29 mouse cellular contexts compared by ENCODE assay signal in the genomic region with DNA sequence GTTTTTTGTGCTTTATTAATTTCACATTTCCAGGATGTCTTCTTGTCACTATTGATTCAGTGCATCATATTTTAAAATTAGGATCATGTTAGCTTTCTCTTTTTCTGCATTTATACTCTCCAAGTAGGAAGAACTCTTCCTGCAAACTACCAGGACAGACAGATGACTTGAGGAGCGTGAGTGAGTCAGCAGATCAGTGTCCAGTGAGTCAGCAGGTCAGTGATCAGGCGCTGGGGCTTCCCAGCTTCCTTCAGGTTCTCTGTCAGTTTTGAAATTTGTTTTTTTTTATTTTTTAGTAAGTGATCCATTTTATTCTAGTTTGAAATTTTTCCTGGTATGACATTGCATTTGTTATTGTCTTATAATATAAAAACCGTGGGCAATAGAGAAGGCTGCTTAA.
A peak's percentile ranks its signal among the peaks of the same experiment; 100 is the strongest.
DNase-seq lines count a peak whose midpoint lies in the region; ATAC-seq and TF ChIP-seq lines count a peak whose summit lies in the region.
"Had no signal": no experiment of that assay in that cellular context is flagged by ENCODE, and none has a peak within 500 bp of the region (broad histone marks: within the 10 kb centered on the region; RNA-seq: fewer than 3 reads in every experiment).

No protein-coding gene starts in this region.

- no peak for TF ChIP-seq POLR2A in myocyte (IDR thresholded peaks at IDR 0.05; ENCODE audit: insufficient read length, low read depth)

- TF ChIP-seq CTCF in G1E (IDR thresholded peaks at IDR 0.05; ENCODE audit: low read depth, low read length): no peak

- no peak overlapping the region for H3K4me3 ChIP-seq in liver, embryonic 13.5 days (replicated peaks)
- H3K4me3 ChIP-seq in liver, embryonic 12.5 days: no peak overlapping the region
- no peak overlapping the region for H3K4me3 ChIP-seq in G1E (ENCODE audit: low read depth, low read length)
- H3K4me3 ChIP-seq in myocyte: no peak overlapping the region
- no peak overlapping the region for H3K4me3 ChIP-seq in forebrain, embryonic 13.5 days
- H3K4me3 ChIP-seq: embryonic facial prominence, embryonic 12.5 days; erythroblast, embryonic 14.5 days; hindbrain, embryonic 15.5 days; limb, embryonic 12.5 days; lung, embryonic 15.5 days; midbrain, embryonic 15.5 days; neural tube, embryonic 13.5 days had no signal

- no peaks in the 10 kb centered on the region for H3K4me1 ChIP-seq in liver, embryonic 13.5 days (replicated peaks)
- H3K4me1 ChIP-seq in liver, embryonic 12.5 days: no peaks in the 10 kb centered on the region
- no peaks in the 10 kb centered on the region for H3K4me1 ChIP-seq in G1E (ENCODE audit: insufficient read depth, low read depth, low read length)
- H3K4me1 ChIP-seq in forebrain, embryonic 13.5 days: no peaks in the 10 kb centered on the region
- H3K4me1 ChIP-seq: embryonic facial prominence, embryonic 12.5 days; hindbrain, embryonic 15.5 days; limb, embryonic 12.5 days; lung, embryonic 15.5 days; midbrain, embryonic 15.5 days; neural tube, embryonic 13.5 days had no signal

- no peak overlapping the region for H3K27ac ChIP-seq in liver, embryonic 13.5 days
- H3K27ac ChIP-seq in liver, embryonic 12.5 days: no peak overlapping the region
- no peak overlapping the region for H3K27ac ChIP-seq in forebrain, embryonic 13.5 days
- H3K27ac ChIP-seq: embryonic facial prominence, embryonic 12.5 days; hindbrain, embryonic 15.5 days; limb, embryonic 12.5 days; liver, embryonic 14.5 days; lung, embryonic 15.5 days; macrophage; midbrain, embryonic 15.5 days; neural tube, embryonic 13.5 days had no signal

- H3K9me3 ChIP-seq in liver, embryonic 13.5 days (replicated peaks): no peaks in the 10 kb centered on the region
- no peaks in the 10 kb centered on the region for H3K9me3 ChIP-seq in liver, embryonic 12.5 days (replicated peaks)
- no peaks in the 10 kb centered on the region for H3K9me3 ChIP-seq in G1E (replicated peaks)
- H3K9me3 ChIP-seq in forebrain, embryonic 13.5 days (replicated peaks): no peaks in the 10 kb centered on the region
- H3K9me3 ChIP-seq: embryonic facial prominence, embryonic 12.5 days; hindbrain, embryonic 15.5 days; limb, embryonic 12.5 days; lung, embryonic 15.5 days; midbrain, embryonic 15.5 days; neural tube, embryonic 13.5 days had no signal

- no peak overlapping the region for H3K9ac ChIP-seq in liver, embryonic 13.5 days
- H3K9ac ChIP-seq in liver, embryonic 12.5 days: no peak overlapping the region
- H3K9ac ChIP-seq in forebrain, embryonic 13.5 days: no peak overlapping the region
- H3K9ac ChIP-seq: embryonic facial prominence, embryonic 12.5 days; hindbrain, embryonic 15.5 days; limb, embryonic 12.5 days; liver, embryonic 14.5 days; lung, embryonic 15.5 days; midbrain, embryonic 15.5 days; neural tube, embryonic 13.5 days had no signal

- WGBS in liver, embryonic 13.5 days (ENCODE audit: insufficient replicate concordance): 58% methylated on average over 3 of the region's 3 CpGs
- WGBS in liver, embryonic 12.5 days (ENCODE audit: insufficient replicate concordance): 55% methylated on average over 3 of the region's 3 CpGs
- 95% methylated on average over 3 of the region's 3 CpGs for WGBS in forebrain, embryonic 13.5 days

- no peak overlapping the region for H3ac ChIP-seq in myocyte (ENCODE audit: control insufficient read depth, insufficient read length)

- no peak for ATAC-seq in liver, embryonic 13.5 days (ENCODE audit: low read depth)
- no peak for ATAC-seq in liver, embryonic 12.5 days
- ATAC-seq in G1E (ENCODE audit: extremely low read depth, insufficient number of reproducible peaks, low FRiP score, poor library complexity, severe bottlenecking): peak; percentile 89
- ATAC-seq in erythroid progenitor cell, adult 5-6 weeks (replicated peaks; ENCODE audit: low FRiP score, poor library complexity, severe bottlenecking): no peak
- ATAC-seq in forebrain, embryonic 13.5 days: no peak
- ATAC-seq: forebrain, embryonic 16.5 days; midbrain, embryonic 15.5 days had no signal

- no peak overlapping the region for H3K4me2 ChIP-seq in liver, embryonic 13.5 days
- no peak overlapping the region for H3K4me2 ChIP-seq in liver, embryonic 12.5 days
- peak overlapping the region; percentile 62 for H3K4me2 ChIP-seq in myocyte (ENCODE audit: low read depth)
- H3K4me2 ChIP-seq in forebrain, embryonic 13.5 days: no peak overlapping the region
- H3K4me2 ChIP-seq: embryonic facial prominence, embryonic 12.5 days; hindbrain, embryonic 15.5 days; limb, embryonic 12.5 days; lung, embryonic 15.5 days; midbrain, embryonic 15.5 days; neural tube, embryonic 13.5 days had no signal

- H3K36me3 ChIP-seq in liver, embryonic 13.5 days: no peaks in the 10 kb centered on the region
- H3K36me3 ChIP-seq in liver, embryonic 12.5 days: no peaks in the 10 kb centered on the region
- no peaks in the 10 kb centered on the region for H3K36me3 ChIP-seq in G1E (replicated peaks)
- no peaks in the 10 kb centered on the region for H3K36me3 ChIP-seq in myocyte (ENCODE audit: control insufficient read depth, insufficient read depth)
- H3K36me3 ChIP-seq in forebrain, embryonic 13.5 days (ENCODE audit: poor library complexity, severe bottlenecking): no peaks in the 10 kb centered on the region
- H3K36me3 ChIP-seq: embryonic facial prominence, embryonic 12.5 days; hindbrain, embryonic 15.5 days; limb, embryonic 12.5 days; lung, embryonic 15.5 days; midbrain, embryonic 15.5 days; neural tube, embryonic 13.5 days had no signal

- no peaks in the 10 kb centered on the region for H3K27me3 ChIP-seq in liver, embryonic 13.5 days
- H3K27me3 ChIP-seq in liver, embryonic 12.5 days (replicated peaks): no peaks in the 10 kb centered on the region
- no peaks in the 10 kb centered on the region; the same call in 1 of the 2 replicates for H3K27me3 ChIP-seq in G1E (ENCODE audit: insufficient read depth, low read length)
- no peaks in the 10 kb centered on the region for H3K27me3 ChIP-seq in myocyte (ENCODE audit: control insufficient read depth, insufficient read depth, insufficient read length)
- no peaks in the 10 kb centered on the region for H3K27me3 ChIP-seq in forebrain, embryonic 13.5 days
- H3K27me3 ChIP-seq: embryonic facial prominence, embryonic 12.5 days; hindbrain, embryonic 15.5 days; limb, embryonic 12.5 days; lung, embryonic 15.5 days; midbrain, embryonic 15.5 days; neural tube, embryonic 13.5 days had no signal

- H3K79me2 ChIP-seq in myocyte (ENCODE audit: control insufficient read depth, insufficient read depth): no peaks in the 10 kb centered on the region

- DNase-seq in liver, embryonic 13.5 days: peak; percentile 27
- no peak for DNase-seq in G1E (ENCODE audit: low spot score)
- peak; percentile 10 for DNase-seq in adrenal gland, postnatal 10 days
- no peak for DNase-seq in c-Kit-positive CD71-positive TER-119-positive erythroid progenitor cells, embryonic 14.5 days (ENCODE audit: low spot score)
- DNase-seq: cerebellum, adult 2 months; cerebellum, postnatal 25 days; gastrocnemius, postnatal 14 days; heart, adult 18-20 months; heart, postnatal 4 days; kidney, adult 8-10 months; kidney, postnatal 10 days; retina, postnatal 1 day; right cerebral cortex, postnatal 25 days; spleen, adult 18-20 months; thymus, postnatal 14 days had no signal

TF ChIP-seq in myocyte, 11 proteins besides CTCF, POLR2A, EP300 and RAD21:
- TF ChIP-seq MYOD1 (IDR thresholded peaks at IDR 0.05; ENCODE audit: control insufficient read depth in 1 of 3, insufficient read length in 2 of 3, low read depth in 2 of 3): no peak

Comparison
In these comparisons a context has a peak if more than half of its experiments do, and no peak if none do; other contexts are left out.
1. DNase-seq: peak in liver, embryonic 13.5 days (single experiment) and adrenal gland, postnatal 10 days (single experiment); none in G1E (single experiment) and c-Kit-positive CD71-positive TER-119-positive erythroid progenitor cells, embryonic 14.5 days (single experiment).